Mouse (Mus musculus) lung, embryonic 14.5 days (tissue): Measurements from ENCODE around the gene Rbck1. TPM values are rescaled to one million over a fixed set of nuclear protein-coding genes. Genes with fewer than 3 reads are reported as not detected.

Experiments
- ATAC-seq: fragments of 200-750 bp; cut with Nextera tagmentation; 2 replicates; pipeline ENCODE4 v1.8.0; 2017; ENCODE audit warnings: mild to moderate bottlenecking, moderate TSS enrichment, moderate library complexity; ENCODE audit not compliant: insufficient read depth
- DNase-seq: peaks from one replicate; pipeline ENCODE4 v3.0.0-alpha.2; 2015
- H3K27ac ChIP-seq: fragments of 300-500 bp; sonication (generic); 2 replicates; pipeline ENCODE4 v1.5.1; 2014; ENCODE audit warnings: low read depth, mild to moderate bottlenecking, moderate library complexity
- H3K27me3 ChIP-seq: fragments of 300-500 bp; sonication (generic); 2 replicates; pipeline ENCODE4 v1.6.1; 2014; ENCODE audit warnings: low read length, control low read depth; ENCODE audit not compliant: insufficient read depth
- H3K36me3 ChIP-seq: fragments of 300-500 bp; sonication (generic); 2 replicates; pipeline ENCODE4 v1.6.1; 2014; ENCODE audit warnings: control low read depth; ENCODE audit not compliant: insufficient read depth
- H3K4me1 ChIP-seq: fragments of 300-500 bp; sonication (generic); 2 replicates; pipeline ENCODE4 v1.6.1; 2014; ENCODE audit warnings: antibody characterized with exemption, control low read depth; ENCODE audit not compliant: insufficient read depth
- H3K4me2 ChIP-seq: fragments of 300-500 bp; sonication (generic); 2 replicates; pipeline ENCODE4 v1.6.1; 2014; ENCODE audit warnings: mild to moderate bottlenecking
- H3K4me3 ChIP-seq: fragments of 300-500 bp; sonication (generic); 2 replicates; pipeline ENCODE4 v1.5.1; 2014; ENCODE audit warnings: low read depth, low read length
- H3K9ac ChIP-seq: fragments of 300-500 bp; sonication (generic); 2 replicates; pipeline ENCODE4 v1.6.1; 2014
- H3K9me3 ChIP-seq: fragments of 300-500 bp; sonication (generic); 2 replicates; pipeline ENCODE4 v1.6.1; 2016; ENCODE audit warnings: low read depth, low read length, control low read depth
- CTCF ChIP-seq: IDR thresholded peaks from 2 replicates; pipeline ENCODE4 v1.5.1; 2016; ENCODE audit warnings: antibody characterized with exemption, low read depth
- WGBS: fragments of 180-500 bp; shearing (Covaris S2); extraction: QIAGEN DNeasy Blood & Tissue Kit; methylation state at CpG from one replicate; pipeline ENCODE4 v1.1.7; 2014; 5-methylcytosine and 5-hydroxymethylcytosine counted together
- polyA plus RNA-seq: library from polyadenylated mRNA; unstranded; fragments of >200 nt; fragmentation: Nextera tagmentation; extraction: Ambion mirVana; gene quantifications from 2 replicates; pipeline ENCODE4 v1.2.1, GENCODE M21; 2014

Gene Rbck1
- polyA plus RNA-seq, 1 experiment from 2014 or later: 92.8 TPM

DNA sequence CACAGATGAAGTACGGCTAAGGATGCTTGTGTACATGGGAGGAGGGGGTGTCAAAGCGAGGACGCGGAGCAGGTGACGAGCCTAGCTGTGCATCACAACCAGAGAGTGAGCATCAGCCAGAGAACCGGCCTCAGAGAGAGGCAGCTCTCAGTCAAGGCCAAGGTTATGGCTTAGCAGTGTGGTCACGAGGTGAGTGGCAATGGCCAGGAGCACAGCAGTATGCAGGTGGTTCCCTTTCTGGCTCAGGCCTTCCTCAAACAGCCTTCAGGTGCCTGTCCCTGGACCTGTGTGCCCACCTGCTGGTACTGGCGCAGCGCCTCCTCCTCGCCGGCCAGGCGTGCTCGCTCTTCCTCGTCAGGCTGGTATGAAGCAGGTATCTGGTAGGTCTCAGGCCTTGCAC, 8.5 kb downstream of the Rbck1 start:
- DNase-seq (no peak), ATAC-seq (no peak)
- H3K27me3 ChIP-seq: no peaks in the 10 kb centered on the region
- H3K36me3 ChIP-seq: peaks cover 90% of the 10 kb centered on the region
- no peaks in the 10 kb centered on the region for H3K9me3 ChIP-seq
- H3K4me2 ChIP-seq: no peak overlapping the region
- no peaks in the 10 kb centered on the region for H3K4me1 ChIP-seq
- no peak overlapping the region for H3K27ac ChIP-seq
- TF ChIP-seq CTCF: no peak
- H3K4me3 ChIP-seq: no peak overlapping the region
- H3K9ac ChIP-seq: no peak overlapping the region
- WGBS: 94% methylated on average over 14 of the region's 14 CpGs

GRCm38 (mm10) chr2:152322198-152322597, 10.3 kb downstream of the Rbck1 start:
- WGBS: 92% methylated on average over 6 of the region's 6 CpGs
- Histone ChIP-seq H3K27ac (no peak overlapping the region), H3K36me3 (peaks cover 98% of the 10 kb centered on the region), H3K9ac (no peak overlapping the region), H3K4me3 (no peak overlapping the region), H3K9me3 (no peaks in the 10 kb centered on the region), H3K27me3 (no peaks in the 10 kb centered on the region), H3K4me1 (no peaks in the 10 kb centered on the region), H3K4me2 (no peak overlapping the region)
- no peak for DNase-seq
- no peak for TF ChIP-seq CTCF
- no peak for ATAC-seq

- Histone ChIP-seq H3K4me1 (no peaks in the 10 kb centered on the region), H3K27ac (no peak overlapping the region), H3K36me3 (peaks cover 98% of the 10 kb centered on the region), H3K4me2 (no peak overlapping the region), H3K4me3 (no peak overlapping the region), H3K27me3 (no peaks in the 10 kb centered on the region), H3K9ac (no peak overlapping the region), H3K9me3 (no peaks in the 10 kb centered on the region)
- no peak for DNase-seq
- TF ChIP-seq CTCF: no peak
- WGBS: 86% methylated on average over 5 of the region's 5 CpGs
- ATAC-seq: no peak
Measured at GRCm38 (mm10) chr2:152321558-152321957, 10.9 kb downstream of the Rbck1 start.

- Histone ChIP-seq H3K9me3 (no peaks in the 10 kb centered on the region), H3K4me1 (no peaks in the 10 kb centered on the region), H3K9ac (no peak overlapping the region), H3K36me3 (peaks cover 99% of the 10 kb centered on the region), H3K27me3 (no peaks in the 10 kb centered on the region), H3K4me2 (no peak overlapping the region), H3K4me3 (no peak overlapping the region), H3K27ac (no peak overlapping the region)
- WGBS: 78% methylated on average over 6 of the region's 6 CpGs
- no peak for DNase-seq
- ATAC-seq: no peak
- TF ChIP-seq CTCF: no peak
Measured at GRCm38 (mm10) chr2:152317054-152317453, 15.4 kb downstream of the Rbck1 start.

GRCm38 (mm10) chr2:152313926-152314325, 18.5 kb downstream of the Rbck1 start:
- ATAC-seq (no peak), DNase-seq (no peak)
- Histone ChIP-seq H3K27me3 (no peaks in the 10 kb centered on the region), H3K9ac (no peak overlapping the region), H3K4me1 (no peaks in the 10 kb centered on the region), H3K4me3 (no peak overlapping the region), H3K4me2 (no peak overlapping the region), H3K9me3 (no peaks in the 10 kb centered on the region), H3K36me3 (peaks cover 99% of the 10 kb centered on the region), H3K27ac (no peak overlapping the region)
- no peak for TF ChIP-seq CTCF
- 88% methylated on average over 6 of the region's 6 CpGs for WGBS

DNA sequence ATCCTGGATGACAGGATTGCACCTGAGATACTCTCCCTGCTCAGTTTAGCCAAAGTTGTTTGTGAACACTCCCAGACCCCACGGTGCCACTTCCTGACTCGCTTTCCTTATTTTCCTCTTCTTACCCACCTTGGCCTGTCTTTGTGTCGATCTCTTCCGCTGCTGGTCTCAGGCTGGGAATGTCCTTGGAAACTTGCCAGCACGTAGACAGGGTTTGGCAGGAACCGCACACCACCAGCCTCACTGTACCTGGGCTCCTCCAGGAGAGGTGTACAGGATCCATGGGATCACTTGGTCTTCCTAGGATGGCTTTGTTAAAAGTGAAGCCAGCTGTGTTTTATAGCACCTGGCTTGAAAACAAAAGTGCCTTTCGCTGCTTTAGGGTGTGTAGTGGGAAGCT, 19.5 kb downstream of the Rbck1 start:
- Histone ChIP-seq H3K4me1 (no peaks in the 10 kb centered on the region), H3K27ac (no peak overlapping the region), H3K4me3 (no peak overlapping the region), H3K36me3 (peaks cover 99% of the 10 kb centered on the region), H3K9ac (no peak overlapping the region), H3K9me3 (no peaks in the 10 kb centered on the region), H3K27me3 (no peaks in the 10 kb centered on the region), H3K4me2 (no peak overlapping the region)
- ATAC-seq: no peak
- 59% methylated on average over 7 of the region's 7 CpGs for WGBS
- DNase-seq: no peak
- no peak for TF ChIP-seq CTCF

DNA sequence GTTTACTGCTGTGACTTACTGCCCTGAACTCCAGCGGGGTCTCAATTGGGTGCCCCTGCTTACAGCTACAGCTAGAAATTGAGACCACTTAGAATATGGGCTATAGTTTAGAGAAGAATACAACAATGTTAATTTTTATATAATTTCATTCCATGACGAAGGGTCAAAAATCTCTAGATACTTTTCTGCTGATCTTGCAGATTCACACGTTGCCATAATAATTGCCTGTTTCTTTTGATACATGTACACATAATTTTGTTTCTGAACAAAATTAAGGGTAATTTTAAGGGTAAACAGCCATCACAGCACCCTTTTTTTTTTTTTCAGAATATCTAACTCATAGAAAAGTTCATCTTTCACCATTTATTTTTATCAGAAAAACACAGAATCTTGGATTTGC, 25.3 kb downstream of the Rbck1 start:
- ATAC-seq (no peak), DNase-seq (no peak)
- H3K4me3 ChIP-seq: no peak overlapping the region
- no peaks in the 10 kb centered on the region for H3K4me1 ChIP-seq
- 83% methylated on average over 3 of the region's 3 CpGs for WGBS
- no peak overlapping the region for H3K9ac ChIP-seq
- H3K27me3 ChIP-seq: no peaks in the 10 kb centered on the region
- H3K27ac ChIP-seq: no peak overlapping the region
- peaks cover 87% of the 10 kb centered on the region for H3K36me3 ChIP-seq
- H3K4me2 ChIP-seq: no peak overlapping the region
- TF ChIP-seq CTCF: no peak
- no peaks in the 10 kb centered on the region for H3K9me3 ChIP-seq

DNA sequence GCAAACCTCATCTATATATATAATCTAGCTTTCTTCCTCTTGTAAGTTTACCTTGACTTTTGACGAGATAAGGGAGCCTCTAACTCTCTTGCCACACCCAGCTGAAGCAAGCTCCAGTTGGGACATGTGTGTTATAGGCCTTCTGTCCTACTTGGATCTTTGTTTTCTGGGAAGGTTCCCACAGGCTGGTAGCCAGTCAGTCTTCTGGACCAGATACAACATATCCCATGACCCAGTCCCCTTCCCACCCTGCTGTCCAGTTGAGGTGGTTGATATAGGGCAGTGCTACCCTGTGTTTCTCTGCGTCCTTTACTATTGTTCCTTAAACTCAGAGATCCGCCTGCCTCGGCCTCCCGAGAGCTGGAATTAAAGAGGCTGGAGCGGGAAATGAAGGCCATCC, 27.0 kb downstream of the Rbck1 start:
- H3K4me3 ChIP-seq: no peak overlapping the region
- no peaks in the 10 kb centered on the region for H3K4me1 ChIP-seq
- ATAC-seq: no peak
- H3K36me3 ChIP-seq: peaks cover 73% of the 10 kb centered on the region
- H3K27ac ChIP-seq: no peak overlapping the region
- DNase-seq: no peak
- H3K4me2 ChIP-seq: no peak overlapping the region
- no peaks in the 10 kb centered on the region for H3K27me3 ChIP-seq
- H3K9ac ChIP-seq: no peak overlapping the region
- WGBS: 86% methylated on average over 6 of the region's 6 CpGs
- H3K9me3 ChIP-seq: no peaks in the 10 kb centered on the region
- no peak for TF ChIP-seq CTCF
